Mouse (Mus musculus): Measurements from ENCODE around the gene Zcchc17.

Gene Zcchc17

GRCm38 (mm10) chr4:130286531-130286930 lies 73.2 kb downstream of the Zcchc17 start:
- no peak for DNase-seq (ENCODE audit: low spot score in 2 of 2)

- DNase-seq (ENCODE audit: low spot score in 2 of 2), result no peak
Measured at GRCm38 (mm10) chr4:130283826-130284225, 75.9 kb downstream of the Zcchc17 start.

GRCm38 (mm10) chr4:130282856-130283255 lies 76.9 kb downstream of the Zcchc17 start:
- DNase-seq (ENCODE audit: low spot score in 2 of 2), result no peak

- DNase-seq (ENCODE audit: low spot score in 2 of 2), result no peak
Measured at GRCm38 (mm10) chr4:130279105-130279504, 80.6 kb downstream of the Zcchc17 start, which contains the start of gene Serinc2. Gene Serinc2, minus strand, starts transcription at chr4:130279205.

- DNase-seq (ENCODE audit: low spot score in 2 of 2), result no peak
Measured at GRCm38 (mm10) chr4:130276573-130277176, 83.1 kb downstream of the Zcchc17 start.

DNA sequence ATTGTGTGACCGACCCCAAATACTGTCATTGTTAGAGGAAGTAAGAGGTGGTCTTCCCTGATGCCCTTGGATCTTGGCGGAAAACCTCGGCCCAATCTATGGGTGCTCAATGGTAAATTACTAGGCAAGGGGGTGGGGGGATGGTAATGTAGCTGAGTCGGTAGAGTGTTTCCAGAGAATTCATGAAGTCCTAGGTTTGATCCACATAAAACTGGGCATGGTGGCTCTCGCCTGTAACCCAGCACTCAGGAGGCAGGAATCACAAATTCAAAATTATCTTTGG lies 84.0 kb downstream of the Zcchc17 start:
- DNase-seq (ENCODE audit: low spot score in 2 of 2), result no peak

- DNase-seq (ENCODE audit: low spot score in 2 of 2), result no peak
Measured at GRCm38 (mm10) chr4:130275016-130275822, 84.5 kb downstream of the Zcchc17 start.

DNA sequence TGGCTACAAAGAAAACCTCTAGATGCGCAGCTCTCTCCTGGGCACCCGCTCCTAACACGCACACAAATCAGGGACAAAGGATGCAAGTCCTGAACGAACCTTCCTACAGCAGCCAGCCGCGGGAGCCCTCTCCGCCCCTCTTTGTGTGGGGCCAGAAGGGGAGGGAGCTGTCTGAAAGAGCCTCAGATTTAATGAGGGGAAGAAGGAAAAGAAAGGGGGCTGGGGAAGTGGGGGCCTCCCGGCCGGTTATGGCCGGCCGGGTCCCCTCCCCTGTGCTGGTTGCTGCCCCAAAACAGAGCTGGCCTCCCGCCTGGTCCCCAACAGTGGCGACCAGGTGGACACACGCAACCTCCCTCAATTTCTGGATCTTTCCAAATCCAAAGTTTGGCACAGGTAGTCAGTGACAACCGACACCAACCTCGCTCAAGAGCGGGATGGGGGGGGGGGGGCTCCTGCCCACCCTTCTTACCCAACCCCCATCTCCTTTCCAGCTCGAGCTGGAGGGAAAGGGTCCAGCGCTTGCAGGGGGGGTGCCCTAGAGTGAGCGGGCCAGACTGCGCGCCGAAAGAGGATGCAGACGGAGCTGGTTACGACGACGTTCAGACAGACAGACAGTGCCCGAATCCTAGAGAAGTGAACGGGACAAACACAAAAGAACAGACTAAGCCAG lies 85.3 kb downstream of the Zcchc17 start:
- DNase-seq (ENCODE audit: low spot score in 2 of 2), result no peak

DNA sequence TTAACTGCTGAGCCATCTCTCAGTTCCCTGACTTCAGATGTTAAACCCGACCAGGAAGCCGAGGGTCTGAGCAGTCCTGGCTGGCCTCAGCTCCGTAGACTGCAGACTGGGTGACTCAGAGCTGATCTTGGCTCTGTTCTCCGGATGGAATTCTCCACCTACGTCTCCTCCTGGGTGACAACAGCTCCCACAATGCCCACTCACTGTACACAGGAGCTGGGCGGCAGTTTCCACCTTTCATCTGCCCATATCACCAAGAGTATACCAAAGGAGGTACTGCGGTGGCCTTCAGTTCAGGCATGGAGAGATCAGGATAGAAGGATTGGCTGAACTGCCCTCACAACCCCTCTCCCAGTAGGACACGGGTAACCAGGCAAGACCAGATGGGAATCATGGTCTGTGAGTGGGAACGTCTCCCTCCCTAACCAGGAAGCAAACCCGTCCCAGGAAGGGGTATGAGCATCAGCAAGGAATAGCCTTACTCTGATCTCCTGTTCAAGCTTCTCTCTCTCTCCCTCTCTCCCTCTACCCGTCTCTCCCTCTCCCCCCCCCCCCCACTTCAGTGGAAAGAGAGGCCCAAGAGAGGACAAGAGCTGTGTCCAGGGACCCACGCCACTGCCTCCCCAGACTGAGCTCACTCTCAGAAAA lies 85.9 kb downstream of the Zcchc17 start:
- DNase-seq (ENCODE audit: low spot score in 2 of 2), result peak; percentile 46 to 74

GRCm38 (mm10) chr4:130270611-130271347 lies 89.0 kb downstream of the Zcchc17 start:
- peak; percentile 15 to 63 for DNase-seq (ENCODE audit: low spot score in 2 of 2)

GRCm38 (mm10) chr4:130270089-130270488 lies 89.7 kb downstream of the Zcchc17 start:
- DNase-seq (ENCODE audit: low spot score in 2 of 2), result peak; percentile 54 to 84

GRCm38 (mm10) chr4:130268736-130269135 lies 91.0 kb downstream of the Zcchc17 start:
- no peak for DNase-seq (ENCODE audit: low spot score in 2 of 2)

GRCm38 (mm10) chr4:130267069-130267468 lies 92.7 kb downstream of the Zcchc17 start:
- no peak for DNase-seq (ENCODE audit: low spot score in 2 of 2)

DNA sequence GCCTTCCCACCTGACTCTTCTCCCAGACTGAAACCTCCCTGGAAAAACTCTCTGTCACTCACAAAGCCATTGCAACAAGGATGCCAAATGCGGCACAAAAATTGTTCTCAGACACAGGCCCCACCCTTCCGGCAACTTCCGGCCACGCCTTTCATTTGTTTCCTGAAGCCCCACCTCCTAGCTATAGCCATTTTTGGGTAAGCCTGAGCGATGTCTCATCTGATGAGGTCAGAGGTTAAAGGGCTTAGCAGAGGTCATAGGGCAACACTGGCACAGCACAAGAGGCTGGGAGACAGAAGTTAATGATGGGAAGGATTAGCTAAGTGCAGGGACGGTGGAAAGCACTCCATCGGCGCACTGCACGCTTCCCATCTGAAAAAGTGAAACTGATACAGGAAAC lies 93.1 kb downstream of the Zcchc17 start:
- no peak for DNase-seq (ENCODE audit: low spot score in 2 of 2)

Data from left cerebral cortex, adult 9 months (tissue).